Mouse (Mus musculus) frontal cortex, postnatal 36 days (tissue): ENCODE results near the gene Foxo3.

ENCODE experiments used
- DNase-seq, 2 experiments: peaks; one replicate each; pipeline ENCODE4 v3.0.0; 2022; ENCODE audit warnings: low spot score in 2 of 2

Foxo3 gene

DNA sequence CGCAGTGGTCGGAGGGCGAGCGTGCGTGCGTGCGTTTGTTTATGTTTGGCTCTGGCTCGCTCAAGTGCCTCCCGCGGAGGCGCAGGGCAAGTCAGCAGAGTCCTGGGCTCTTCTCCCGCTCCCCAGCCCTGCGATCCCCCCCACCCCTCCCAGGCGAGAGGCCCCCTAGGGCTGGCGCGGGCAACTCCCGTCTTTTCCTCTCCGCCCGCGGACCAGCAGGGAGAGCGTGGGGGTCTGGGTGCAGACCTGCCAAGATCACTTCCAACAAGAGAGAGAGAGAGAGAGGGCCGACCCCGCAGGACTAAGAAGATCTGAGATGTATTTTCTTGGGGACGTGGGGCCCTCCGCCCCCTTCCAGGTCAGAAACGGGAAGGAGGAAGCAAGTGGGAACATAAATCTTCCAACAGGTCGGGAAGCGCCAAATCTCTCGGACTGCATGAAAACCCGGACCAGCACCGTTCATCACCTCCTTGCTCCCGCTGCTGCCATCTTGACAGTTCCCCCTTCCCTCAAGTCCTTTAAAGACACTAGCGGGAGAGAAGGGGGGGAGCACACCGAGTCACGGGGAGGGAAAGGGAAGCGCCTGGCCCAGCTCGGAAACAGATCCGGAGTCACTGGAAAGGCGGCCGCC lies 569 bp downstream of the Foxo3 start:
- peak in 1 of 2 experiments; percentile 19 for DNase-seq

DNA sequence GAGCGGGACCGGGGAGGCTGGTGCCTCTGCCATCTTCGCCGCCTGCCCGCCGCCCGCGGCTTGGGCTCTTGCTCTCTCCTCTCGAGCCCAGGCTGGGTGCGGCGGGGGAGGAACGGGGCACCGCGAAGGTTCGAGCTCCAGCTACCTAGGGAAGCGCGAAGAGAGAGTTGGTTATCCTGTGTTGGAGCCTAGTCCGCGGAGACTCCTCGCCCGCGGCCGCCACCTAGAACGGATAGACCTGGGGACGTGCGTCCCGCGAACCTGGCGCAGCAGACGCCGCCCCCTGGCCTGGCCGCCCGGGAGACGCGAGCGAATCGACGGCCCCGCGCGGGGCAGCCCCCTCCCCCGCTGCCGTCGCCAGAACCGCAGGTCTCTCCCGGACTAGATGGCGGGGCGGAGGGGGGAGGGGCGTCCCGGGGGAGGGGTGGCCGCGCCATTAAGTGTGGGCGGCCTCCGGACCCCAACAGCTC lies 1.1 kb downstream of the Foxo3 start:
- peak; percentile 43 to 45 for DNase-seq

DNA sequence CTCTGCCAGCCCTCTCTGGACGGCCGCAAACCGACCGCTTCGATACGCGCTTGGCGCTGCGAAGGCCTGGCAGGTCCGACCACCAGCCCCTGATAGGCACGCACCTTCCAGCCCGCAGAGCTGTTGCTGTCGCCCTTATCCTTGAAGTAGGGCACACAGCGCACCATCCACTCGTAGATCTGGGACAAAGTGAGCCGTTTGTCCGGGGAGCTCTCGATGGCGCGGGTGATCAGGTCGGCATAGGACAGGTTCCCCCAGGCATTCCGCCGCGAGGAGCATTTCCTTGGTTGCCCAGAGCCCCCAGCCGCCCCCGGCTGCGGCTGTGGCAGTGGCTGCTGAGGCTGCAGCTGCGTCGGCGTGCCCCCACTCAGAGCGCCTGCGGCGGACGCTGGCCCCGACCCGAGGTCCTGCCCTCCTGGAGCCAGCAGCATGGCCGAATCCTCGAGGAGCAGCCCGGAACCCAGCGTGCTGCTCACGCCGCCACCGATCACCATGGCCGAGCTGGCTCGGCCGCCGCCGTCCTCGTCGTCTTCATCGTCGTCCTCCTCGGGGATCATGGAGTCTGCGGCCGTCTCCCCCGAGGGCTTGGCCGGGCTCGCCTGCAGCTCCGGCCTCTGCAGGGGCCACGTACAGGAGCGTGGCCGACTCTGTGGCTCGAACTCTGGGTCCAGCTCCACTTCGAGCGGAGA lies 1.7 kb downstream of the Foxo3 start:
- DNase-seq, result peak; percentile 15 to 27

DNA sequence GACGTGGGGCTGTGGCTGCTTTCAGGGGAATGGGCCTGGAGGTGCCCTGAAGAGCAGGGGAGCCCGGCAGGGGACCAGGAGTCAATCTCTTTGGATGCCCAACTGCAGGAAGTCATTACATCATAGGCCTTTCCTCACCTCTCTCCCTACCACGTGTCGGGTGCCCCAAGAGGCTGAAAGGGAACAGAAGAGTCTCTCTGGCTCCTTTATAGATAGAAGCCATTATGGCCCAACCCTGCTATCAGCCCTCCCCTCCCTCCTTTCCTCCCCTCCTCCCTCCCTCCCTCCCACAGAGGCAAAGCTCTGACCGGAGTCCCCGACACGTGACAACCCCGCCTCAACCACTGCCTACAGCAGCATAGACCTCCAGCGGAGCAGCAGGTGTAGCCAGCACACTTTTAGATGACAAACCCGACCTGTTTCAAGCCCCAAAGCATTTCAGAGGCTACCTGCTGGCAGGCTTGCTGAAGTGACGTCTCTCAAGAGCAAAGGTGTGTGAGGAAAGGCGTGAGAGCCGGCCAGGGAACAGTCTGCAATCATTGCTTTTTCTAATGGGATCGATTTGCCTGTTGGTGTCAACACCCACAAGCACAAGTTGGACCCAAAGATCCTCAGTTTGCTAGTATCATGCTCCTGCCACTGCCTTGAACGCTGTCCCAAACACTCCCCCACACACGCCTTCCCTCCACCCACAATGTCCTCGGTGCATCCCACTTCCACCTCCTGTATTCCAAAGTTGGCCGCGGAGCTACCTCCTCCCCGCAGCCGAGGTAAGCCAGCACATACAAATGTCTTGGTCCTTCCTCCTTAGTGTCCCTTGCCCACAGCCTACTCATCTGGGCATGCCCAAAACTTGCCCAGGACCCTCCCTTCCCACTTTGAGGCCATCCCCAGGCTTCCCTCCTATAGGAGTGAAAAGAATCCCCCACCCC lies 2.5 kb downstream of the Foxo3 start:
- peak; percentile 32 to 39 for DNase-seq

DNA sequence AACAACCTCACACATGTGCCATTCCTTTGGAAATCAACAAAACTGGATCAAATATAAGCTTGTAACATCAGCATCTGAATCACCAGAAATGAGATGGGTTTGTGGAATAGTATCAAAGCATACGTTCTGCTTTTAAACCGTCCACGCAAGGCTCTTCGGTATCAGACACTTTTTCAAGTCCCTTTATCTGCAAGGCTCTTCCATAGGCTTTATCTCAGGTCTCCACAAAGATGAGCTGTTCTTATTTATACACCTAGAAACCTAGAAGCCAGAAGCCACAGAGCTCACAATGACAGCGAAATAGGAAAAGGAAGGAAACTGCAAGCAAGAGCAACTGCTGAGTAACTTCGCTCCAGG lies 3.2 kb downstream of the Foxo3 start:
- DNase-seq, result no peak

DNA sequence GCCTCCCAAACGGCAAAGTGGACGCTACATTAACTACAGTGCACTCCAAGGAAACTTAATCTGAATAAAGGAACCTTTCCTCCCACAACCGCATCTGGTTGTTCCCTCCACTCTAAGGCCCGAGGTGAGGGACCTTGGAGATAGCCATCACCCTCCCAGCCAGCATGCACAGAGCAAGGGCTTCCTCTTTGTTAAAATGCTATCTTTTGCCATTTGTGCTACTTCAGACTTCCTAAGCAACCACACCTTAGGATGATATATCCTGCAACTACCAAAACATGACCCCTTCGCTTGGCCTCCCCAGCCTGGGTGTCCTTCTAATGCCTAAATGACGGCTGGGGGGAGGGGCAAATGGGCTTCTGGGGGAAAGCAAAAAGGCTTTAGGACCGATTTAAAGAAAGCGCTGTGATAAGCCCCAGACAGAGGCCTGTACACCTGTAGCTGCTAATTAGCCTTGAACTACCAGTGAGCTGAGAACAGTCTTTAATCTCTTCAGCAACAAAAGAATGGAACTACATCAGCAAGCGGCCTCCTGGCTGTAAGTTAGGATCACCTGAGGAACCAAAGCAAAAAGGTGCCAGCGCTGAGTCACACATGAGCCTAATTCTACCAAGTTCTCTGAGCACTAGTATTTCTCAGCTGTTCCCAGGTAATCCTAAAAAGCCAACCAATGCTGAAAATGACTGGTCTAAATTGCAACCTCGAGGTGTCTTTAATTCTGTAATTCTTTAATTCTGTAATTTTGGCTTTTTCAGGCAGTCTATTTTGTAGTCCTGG lies 4.9 kb downstream of the Foxo3 start:
- DNase-seq, result no peak

DNA sequence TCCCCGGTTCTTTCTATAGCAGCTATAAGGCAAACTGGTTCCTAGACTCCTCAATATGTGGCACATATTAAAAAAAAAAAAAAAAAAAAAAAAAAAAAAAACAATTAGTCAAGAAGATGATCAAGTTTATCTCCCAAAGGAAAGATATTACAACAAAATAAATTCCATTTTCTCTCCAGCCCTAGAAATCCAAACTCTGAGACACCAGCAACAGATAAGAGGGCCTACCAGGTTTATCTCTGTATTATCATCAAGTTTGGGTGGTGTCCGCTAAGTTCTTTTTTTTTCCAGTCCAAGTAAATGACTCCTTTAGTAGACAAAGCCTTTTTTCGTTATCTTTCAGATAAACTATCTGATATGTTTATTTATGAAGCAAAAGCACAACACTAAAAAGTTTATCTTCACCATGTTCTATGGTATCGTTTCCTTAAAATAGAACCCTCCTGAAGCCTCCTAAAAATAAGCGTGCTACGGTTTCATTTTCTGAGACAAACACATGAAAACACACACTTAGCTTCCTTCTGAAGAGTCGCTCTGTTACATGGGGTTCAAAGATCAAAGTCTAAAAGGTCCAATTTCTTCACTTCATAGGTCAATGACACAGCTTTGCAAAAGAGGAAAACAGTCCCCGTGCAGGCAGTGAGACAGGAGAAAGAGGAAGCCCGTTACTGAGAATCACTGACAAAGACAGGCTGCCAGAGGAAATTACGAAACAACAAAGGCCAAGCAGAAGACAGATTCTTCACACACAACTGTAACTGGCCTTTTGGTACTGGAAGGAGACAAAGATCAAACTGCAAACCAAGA lies 6.1 kb downstream of the Foxo3 start:
- no peak for DNase-seq

DNA sequence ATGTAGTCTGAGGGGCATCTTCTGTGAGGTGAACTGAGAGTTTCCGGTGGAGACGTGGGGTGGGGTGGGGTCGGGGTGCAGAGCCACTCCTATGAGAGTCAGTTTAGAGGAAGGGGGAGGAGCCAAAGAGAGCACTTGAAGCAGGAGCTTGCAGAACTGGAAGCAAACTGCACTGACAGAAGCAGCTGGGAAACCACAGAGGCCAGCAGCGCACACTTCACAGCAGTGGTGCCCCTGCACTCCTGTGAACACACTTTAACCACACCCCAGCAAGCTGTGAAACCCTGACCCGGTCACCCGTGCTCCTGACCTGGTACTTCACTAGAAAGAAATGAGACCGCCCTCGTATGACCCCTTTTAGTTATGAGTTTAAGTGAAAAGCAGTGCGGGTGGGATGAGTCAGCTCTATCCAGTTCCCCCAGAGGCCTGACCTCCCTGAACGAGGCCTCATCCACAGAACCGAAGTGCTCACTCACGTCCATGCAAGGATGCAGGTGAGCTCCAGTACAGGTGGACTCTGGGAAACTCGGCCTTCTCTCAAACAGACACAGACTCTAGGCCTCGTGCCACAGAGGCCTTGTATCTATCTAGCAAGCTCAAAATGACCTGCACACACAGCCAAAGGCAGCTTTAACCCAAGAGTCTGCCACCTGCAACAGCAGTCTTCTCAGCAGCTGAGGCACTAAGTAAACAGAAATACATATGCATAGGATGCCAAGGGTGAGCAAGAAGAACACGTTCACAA lies 7.1 kb downstream of the Foxo3 start:
- DNase-seq, result no peak

DNA sequence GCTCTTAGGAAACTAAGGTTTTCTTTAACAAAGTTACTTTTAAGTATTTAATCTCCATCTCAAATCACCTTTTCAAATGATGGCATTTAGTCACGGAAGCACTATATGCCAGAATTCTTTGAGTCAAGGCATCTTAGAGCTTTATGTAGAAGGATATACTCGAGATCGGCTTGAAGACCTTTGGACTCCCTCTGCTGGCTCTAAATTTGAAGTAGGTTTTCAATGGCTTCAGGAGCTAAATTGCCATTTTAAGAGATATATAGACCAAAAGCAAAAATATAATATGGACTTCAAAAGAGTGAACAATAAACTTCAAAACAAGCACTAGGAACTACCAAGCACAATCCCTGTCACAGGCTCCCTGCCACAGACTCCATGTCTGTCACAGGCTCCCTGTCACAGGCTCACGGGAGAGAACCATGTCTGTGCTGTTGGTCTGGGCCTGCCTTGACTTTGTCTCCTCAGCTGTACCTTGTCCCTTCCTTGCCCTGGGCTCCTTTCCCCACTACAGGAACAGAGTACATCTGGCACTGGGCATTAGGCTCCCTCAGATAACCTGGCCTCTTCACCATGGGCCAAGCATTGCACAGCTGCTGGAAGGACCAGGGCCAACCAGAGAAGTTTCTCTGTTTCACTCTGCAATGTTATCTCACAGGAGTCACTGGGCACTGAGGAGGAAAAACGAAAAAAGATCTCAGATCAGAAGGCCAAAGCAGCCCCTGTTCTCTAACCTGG lies 8.6 kb downstream of the Foxo3 start:
- DNase-seq, result no peak

DNA sequence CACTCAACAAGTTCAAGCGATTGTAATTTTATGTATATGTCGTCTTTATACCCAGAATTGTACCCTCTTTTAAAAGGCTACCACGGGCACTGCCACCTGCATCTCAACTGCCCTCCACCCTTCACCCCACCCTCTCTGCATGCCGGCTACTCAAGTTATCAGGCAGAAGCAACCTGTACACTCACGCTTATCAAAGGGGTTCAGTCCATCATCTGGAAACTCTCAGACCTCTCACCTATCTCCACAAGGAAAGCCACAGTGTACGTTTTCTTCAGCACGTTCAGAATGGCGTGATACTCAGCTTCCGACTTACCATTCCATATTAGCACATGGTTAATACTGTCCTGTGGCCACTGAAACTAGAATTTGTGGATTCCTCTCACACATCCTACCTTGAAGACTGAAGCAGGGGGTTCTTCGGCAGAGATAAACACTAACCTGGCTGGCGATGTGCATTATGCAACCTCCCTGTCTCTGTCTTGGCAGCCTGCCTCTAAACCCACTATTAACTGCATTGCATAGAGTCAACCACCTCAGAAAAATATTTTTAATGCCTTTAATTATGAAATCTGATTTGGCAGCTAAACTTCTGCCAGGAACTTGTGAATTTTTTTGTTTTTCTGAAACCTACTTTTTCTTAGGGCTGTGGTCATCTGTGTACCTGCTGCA lies 11.4 kb downstream of the Foxo3 start:
- DNase-seq, result no peak

DNA sequence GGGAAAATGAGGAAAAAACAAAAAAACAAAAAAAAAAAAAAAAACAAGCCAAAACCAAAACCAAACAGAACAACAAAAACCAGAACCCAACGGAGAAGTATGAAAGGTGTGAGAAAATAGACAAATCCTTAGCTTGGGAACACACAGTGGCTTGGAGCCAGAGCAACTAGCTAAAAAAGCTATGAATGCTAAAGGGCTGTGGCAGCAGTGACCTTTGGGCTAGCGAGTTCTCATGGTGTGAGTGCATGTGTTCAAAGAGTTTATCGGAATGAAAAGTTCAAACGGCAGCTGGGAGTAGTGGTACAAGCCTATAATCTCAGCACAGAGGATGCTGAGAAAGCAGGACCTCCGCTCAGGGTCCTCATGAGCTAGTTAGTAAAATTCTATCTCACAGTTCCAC lies 12.4 kb downstream of the Foxo3 start:
- no peak for DNase-seq

DNA sequence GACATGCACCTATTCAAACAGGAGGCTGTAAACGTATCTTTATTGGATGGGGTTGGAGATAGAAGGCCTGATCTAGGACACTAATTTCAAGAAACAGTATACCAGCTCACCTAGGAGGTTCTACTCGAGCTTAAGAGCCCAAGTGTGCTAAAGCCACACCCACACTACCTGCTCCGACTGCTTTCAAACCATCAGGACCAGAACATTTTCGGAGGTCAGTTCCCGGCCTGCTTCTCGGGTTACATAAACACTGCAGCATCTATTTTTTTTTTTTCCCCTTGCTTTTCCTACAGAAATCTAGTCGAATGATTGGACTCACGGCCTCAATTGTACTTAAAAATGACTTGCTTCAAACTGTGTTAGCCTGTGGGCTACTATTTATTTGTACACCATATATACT lies 12.9 kb downstream of the Foxo3 start:
- DNase-seq, result no peak

DNA sequence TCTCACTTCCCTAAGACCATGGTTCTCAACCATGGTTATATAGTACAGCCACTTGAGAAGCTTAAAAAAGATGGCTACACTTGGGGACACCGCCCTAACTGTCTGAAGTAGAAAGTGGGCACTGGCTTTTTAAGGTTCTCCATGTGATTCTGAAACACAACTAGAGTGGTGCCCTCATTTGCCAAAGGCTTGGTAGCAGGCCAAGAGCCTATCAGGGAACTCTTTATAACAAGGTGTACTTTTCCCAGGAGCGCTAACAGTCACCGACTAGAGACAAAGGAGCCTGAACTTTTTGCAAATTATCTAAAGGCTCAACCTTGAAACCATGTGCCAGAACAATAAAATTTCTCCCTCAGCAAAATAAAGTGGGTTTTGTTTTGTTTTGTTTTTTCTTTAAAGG lies 14.5 kb downstream of the Foxo3 start:
- DNase-seq, result no peak

DNA sequence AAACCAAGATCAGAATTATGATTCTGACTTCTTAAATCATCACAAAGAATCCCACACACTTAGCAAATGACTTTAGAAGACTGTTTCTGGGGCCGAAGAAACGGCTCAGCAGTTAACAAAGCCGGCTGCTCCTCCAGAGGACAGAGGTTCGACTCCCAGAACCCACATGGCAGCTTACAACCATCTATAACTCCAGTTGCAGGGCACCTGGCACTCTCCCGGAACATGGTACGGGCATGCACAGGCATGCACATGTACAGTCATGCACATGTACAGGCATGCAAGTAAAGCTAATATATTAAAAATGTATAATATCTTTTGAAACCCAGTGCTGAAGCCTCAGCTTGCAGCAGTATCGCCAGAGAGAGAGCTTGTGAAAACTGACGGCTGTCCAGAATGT lies 15.5 kb downstream of the Foxo3 start:
- no peak for DNase-seq

DNA sequence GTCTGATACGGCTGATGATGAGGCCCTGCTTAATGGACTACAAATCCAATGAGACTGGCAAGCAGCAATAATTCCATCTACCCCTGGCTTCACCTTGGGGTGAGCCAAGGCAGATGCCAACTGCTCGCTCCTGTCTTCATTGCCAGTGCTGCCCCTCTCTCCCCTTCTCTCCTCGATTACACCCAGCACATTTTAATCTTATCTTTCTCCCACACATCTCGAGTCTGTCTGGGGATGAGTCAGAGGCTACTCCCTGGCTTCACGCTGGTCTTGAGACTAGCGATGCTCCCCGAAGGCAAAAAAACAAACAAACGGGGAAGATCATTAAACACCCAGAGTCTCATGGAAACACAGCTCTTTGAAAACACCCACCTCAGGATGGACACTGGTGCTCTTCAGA lies 16.0 kb downstream of the Foxo3 start:
- no peak for DNase-seq

DNA sequence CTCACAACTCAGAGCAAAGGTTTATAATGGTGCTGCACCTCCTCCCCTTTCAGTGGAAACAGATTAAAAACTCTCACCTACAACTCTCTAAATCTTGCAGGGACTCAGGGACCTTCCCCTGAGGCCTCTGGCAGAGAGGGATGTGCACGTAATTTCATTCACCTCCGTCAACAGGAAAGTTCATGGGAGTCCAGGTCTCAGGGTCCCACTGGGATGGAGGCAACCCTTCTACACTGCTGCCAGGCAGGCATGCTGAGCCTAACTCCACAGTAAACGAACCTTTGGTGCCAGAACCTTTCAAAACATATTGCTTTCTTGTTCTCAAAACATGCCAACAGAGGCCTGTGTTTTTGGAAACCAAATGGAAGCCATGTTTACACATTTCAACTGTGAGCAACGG lies 17.0 kb downstream of the Foxo3 start:
- no peak for DNase-seq

DNA sequence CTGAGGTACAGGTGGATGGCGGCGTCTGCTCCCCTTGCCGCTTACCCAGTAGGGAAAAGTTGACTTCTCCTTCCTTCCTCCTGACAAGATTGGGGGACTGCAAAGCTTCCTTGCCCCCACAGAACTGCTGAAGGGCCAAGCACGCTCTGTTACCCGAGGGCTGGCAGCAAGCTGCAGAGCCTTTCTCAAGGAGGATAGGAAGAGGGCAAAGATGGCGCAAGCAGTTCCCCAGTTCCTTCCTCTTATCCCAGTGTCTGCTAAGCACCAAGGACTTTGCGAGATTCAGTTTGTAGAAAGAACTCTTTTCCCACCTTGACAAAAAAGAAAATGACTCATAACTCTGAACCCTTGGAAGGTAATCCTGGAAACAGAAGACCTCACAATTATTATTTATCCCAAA lies 18.6 kb downstream of the Foxo3 start:
- no peak for DNase-seq

DNA sequence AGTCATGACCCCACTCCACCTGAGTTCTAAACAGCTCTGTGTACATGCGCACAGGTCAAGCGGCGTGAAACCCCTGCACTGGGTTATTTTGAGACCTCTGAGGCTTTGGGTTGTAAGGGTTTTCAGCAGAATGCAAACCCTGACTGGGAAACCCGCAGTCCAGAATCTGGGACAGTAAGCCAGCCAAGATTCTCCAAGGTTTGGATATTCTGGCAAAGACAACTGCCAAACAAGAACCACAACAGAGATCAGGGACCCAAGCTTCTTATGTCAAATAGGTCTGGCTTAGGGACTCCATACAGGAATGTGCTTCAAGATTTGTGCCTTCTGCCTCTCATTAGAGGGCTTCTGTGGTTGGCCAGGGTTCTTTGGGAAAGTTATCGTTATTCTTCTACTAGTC lies 21.8 kb downstream of the Foxo3 start:
- DNase-seq, result no peak

DNA sequence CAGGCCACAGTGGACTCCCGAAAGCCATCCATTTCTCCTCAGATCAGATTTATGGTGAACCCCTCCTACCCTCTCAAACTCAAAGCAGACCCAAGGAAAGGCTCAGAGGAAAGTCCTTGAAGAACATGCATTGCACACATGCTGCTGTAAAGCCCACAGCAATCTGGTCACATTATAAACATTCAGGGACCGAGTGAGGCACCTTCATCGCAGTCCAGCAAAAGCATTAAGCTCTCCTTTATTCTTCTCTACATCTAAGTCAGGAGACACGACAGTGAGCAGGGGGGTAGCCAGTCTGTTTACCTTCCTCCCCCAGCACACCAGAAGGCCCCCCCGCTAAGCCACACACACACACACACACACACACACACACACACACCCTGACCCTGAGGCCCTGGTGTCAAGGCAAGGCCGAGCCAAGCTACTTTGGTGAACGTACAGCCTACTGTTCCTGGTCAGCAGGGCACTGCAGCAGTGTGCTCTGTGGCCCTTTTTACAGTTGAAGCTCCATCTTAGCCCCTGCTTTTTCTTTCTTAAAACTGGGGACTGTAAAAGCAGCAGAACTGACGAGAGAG lies 24.7 kb downstream of the Foxo3 start:
- DNase-seq, result no peak
